Mouse (Mus musculus): ENCODE measurements around the gene Tpx2. TPM values are rescaled to one million over a fixed set of nuclear protein-coding genes. Genes with fewer than 3 reads are reported as not detected.

Tpx2 gene
- polyA plus RNA-seq, 1 experiment from 2014 or later, result 162 TPM

DNA sequence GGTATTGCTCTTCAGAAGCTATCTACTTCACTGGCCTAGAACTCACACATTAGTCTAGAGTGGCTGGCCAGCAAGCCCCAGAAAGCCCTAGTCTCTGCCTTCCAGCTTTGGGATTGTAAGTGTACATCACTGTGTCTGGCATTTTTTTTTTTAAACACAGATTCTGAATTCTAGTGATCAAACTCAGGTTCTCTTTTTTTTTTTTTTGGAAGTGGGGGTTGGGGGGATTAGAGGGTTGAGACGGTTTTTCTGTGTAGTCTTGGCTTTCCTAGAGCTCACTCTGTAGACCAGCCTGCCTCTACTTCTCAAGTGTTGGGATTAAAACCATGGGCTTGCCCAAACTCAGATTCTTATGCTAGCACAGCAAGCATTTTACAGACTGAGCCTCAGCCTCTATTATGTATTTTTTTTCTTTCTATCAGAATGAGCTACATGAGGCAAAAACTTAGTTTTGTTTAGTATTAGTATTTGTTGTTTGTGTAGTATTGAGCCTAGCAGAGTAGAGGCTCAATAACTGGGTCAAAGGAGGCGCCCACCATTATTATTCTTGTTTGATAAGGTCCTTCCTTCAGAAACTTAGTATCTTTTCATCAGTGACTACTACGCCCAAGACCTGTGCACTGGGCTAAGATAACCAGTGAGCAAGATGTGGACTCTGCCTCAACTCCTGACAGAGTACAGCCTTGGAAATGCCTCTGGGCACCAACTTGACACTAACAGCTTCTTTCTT is 23.2 kb upstream of the Tpx2 start:
- H3K36me3 ChIP-seq (replicated peaks), result peaks cover 78% of the 10 kb centered on the region
- no peaks in the 10 kb centered on the region for H3K27me3 ChIP-seq (ENCODE audit: poor library complexity, severe bottlenecking)
- DNase-seq (ENCODE audit: extremely low spot score, low spot score), result no peak
- no peaks in the 10 kb centered on the region for H3K9me3 ChIP-seq
- 83% methylated on average over 3 of the region's 3 CpGs for WGBS
- H3K4me3 ChIP-seq, result no peak overlapping the region
- no peak overlapping the region for H3K27ac ChIP-seq
- peaks cover 67% of the 10 kb centered on the region for H3K4me1 ChIP-seq

DNA sequence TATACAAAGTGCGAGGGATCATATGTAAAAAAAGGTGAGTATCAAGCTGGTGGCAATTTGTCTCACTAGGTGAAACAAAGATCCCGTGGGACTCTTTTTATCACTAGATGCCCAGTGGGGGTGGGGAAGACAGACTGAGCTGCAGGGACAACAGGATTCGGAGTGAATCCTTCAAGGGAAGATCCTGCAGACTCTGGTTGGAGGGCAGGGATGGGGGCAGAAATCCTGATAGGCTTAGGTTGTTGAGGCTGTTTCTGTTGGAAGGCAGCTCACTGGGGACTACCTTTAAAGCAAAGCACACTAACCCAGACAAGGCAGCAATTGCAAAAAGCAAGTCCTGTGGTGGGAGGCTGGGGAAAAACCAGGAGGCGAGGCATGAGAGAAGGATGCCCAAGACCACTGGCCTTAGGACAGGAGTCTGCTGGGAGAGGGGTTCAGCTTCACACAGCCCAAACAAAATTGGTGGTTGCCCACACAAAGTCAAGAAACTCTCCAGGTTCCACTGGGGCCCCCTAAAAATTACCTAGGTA is 22.5 kb upstream of the Tpx2 start:
- H3K9me3 ChIP-seq, result no peaks in the 10 kb centered on the region
- no peaks in the 10 kb centered on the region for H3K27me3 ChIP-seq (ENCODE audit: poor library complexity, severe bottlenecking)
- no peak for DNase-seq (ENCODE audit: extremely low spot score, low spot score)
- WGBS, result 81% methylated on average over 4 of the region's 4 CpGs
- 0 out of 2 replicates have a peak overlapping the region, but pooled peaks have one; percentile 0 for H3K27ac ChIP-seq
- H3K36me3 ChIP-seq (replicated peaks), result peaks cover 73% of the 10 kb centered on the region
- H3K4me3 ChIP-seq, result no peak overlapping the region
- peaks cover 67% of the 10 kb centered on the region for H3K4me1 ChIP-seq

DNA sequence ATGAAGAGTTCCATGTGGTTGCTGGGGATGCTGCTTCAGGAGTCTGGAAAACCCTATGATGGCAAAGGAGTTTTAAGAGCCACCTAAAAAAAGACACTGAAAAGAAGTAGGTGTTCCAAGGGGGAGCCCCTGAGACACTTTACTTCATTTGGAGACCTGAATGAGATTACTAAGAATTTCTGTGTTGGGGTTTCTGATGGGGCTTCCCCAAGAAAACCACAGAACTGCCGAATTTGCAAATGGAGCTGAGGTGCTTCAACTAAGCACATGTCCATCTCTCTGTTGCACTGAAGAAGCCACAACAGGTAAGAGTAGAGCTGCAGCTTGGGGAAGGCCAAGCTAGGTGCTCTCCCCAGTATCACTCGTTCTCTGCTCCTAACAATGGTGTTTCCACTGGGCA is 22.1 kb upstream of the Tpx2 start:
- WGBS, result 84% methylated on average over 2 of the region's 2 CpGs
- Histone ChIP-seq H3K27ac (0 out of 2 replicates have a peak overlapping the region, but pooled peaks have one; percentile 0), H3K27me3 (ENCODE audit: poor library complexity, severe bottlenecking) (no peaks in the 10 kb centered on the region), H3K9me3 (no peaks in the 10 kb centered on the region), H3K36me3 (replicated peaks) (peaks cover 69% of the 10 kb centered on the region), H3K4me1 (peaks cover 62% of the 10 kb centered on the region), H3K4me3 (no peak overlapping the region)
- DNase-seq (ENCODE audit: extremely low spot score, low spot score), result no peak

DNA sequence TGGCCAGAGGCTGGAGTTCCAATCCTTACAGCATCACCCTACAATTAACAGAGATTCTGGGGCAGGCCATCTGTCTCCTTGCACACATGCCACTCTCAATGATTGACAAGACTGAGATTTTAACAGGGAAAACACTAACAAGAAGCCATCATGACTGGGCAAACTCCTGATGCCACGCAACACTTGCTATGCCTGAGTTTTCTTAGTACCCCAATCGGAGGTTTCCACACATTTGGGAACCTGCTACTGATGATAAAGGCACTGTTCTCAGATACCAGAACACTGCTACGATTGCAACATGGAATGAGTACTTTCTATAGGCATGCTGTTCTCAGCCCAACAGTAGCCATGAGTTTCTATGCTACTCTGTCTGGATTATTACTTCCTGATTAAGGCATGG is 21.3 kb upstream of the Tpx2 start:
- Histone ChIP-seq H3K4me1 (peaks cover 55% of the 10 kb centered on the region), H3K27me3 (ENCODE audit: poor library complexity, severe bottlenecking) (no peaks in the 10 kb centered on the region), H3K4me3 (no peak overlapping the region), H3K27ac (no peak overlapping the region), H3K36me3 (replicated peaks) (peaks cover 62% of the 10 kb centered on the region), H3K9me3 (no peaks in the 10 kb centered on the region)
- WGBS, result 89% methylated on average over 3 of the region's 3 CpGs
- no peak for DNase-seq (ENCODE audit: extremely low spot score, low spot score)

DNA sequence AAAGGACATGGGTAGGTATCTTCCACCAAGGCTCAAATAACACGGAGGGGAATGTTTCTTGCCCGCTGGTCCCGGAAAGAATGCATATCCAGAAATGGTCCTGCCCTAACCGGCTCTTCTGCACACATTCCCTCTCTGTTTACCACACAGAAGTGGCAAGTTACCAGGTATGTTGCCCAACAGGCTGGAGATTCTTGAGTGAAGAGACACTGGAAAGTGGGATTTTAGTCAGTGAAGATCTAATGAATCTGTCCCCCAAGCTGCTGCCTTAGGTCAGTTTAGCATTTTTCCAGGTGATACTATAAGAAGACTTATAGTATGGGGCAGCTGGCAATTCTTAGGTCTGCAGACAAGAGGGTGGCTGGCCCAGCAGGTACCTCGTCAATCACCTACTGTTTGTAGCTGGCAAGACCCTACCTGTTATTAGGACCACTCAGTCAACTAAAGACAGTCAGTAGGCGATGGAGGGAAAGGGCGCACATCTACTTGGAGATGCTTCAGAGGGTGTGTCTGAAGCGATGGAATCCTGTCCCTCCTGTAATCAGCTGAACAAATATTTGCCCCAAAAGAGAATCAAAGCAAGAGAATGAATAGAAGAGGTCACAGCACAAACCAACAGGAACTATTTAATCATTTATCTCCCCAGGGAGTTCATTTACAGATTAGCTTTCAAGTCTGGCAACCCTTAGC is 20.3 kb upstream of the Tpx2 start:
- Histone ChIP-seq H3K4me1 (peaks cover 57% of the 10 kb centered on the region), H3K9me3 (no peaks in the 10 kb centered on the region), H3K4me3 (peak overlapping the region; percentile 81), H3K27me3 (ENCODE audit: poor library complexity, severe bottlenecking) (no peaks in the 10 kb centered on the region), H3K27ac (0 out of 2 replicates have a peak overlapping the region, but pooled peaks have one; percentile 62), H3K36me3 (replicated peaks) (peaks cover 53% of the 10 kb centered on the region)
- 85% methylated on average over 8 of the region's 8 CpGs for WGBS
- DNase-seq (ENCODE audit: extremely low spot score, low spot score), result no peak

DNA sequence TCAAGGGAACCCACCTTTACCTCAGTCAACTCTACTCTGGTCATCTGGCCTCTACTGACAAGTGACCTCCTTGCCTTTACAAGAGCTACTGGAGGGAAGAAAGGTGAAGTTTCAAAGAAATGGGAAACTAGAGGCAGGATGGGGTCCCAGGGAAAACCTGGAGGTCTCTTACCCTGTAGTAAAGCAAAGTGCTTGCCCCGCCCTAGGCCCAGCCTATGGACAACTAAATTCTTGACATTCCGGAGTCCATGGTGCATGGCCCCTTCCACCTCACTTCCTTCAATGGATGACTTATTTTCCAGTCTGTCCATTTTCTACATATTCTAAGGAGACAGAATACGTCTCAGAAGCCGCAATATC is 19.8 kb upstream of the Tpx2 start:
- DNase-seq (ENCODE audit: extremely low spot score, low spot score), result no peak
- Histone ChIP-seq H3K4me1 (peaks cover 57% of the 10 kb centered on the region), H3K4me3 (peak overlapping the region; percentile 81), H3K36me3 (replicated peaks) (peaks cover 49% of the 10 kb centered on the region), H3K27me3 (ENCODE audit: poor library complexity, severe bottlenecking) (no peaks in the 10 kb centered on the region; the same call in 1 of the 2 replicates), H3K9me3 (no peaks in the 10 kb centered on the region), H3K27ac (peak overlapping the region; percentile 62; the same call in 1 of the 2 replicates)
- WGBS, result 80% methylated on average over 4 of the region's 4 CpGs

DNA sequence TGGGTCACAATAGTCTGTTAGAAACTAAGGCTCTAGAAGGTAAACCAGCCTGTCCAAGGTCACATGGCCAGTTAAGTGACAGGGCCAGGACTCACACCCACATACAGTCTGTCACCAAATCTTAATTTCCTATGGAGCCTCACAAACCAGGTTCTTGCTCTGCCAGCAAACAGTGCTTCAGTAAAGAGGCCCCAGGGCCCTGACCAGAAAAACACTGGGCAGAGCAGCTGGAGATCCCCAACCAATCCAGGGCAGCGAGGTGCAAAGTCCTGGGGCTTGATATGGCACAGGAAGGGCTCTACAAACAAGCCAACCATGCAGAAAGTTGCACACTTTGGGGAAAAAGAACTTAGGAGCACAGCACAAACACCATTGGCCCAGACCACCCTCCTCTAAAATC is 19.2 kb upstream of the Tpx2 start:
- peak overlapping the region; percentile 62 for H3K27ac ChIP-seq
- H3K4me3 ChIP-seq, result peak overlapping the region; percentile 81
- no peaks in the 10 kb centered on the region; the same call in 1 of the 2 replicates for H3K27me3 ChIP-seq (ENCODE audit: poor library complexity, severe bottlenecking)
- peaks cover 49% of the 10 kb centered on the region for H3K36me3 ChIP-seq (replicated peaks)
- peaks cover 57% of the 10 kb centered on the region for H3K4me1 ChIP-seq
- H3K9me3 ChIP-seq, result no peaks in the 10 kb centered on the region
- DNase-seq (ENCODE audit: extremely low spot score, low spot score), result no peak
- 74% methylated on average over 1 of the region's 1 CpGs for WGBS

DNA sequence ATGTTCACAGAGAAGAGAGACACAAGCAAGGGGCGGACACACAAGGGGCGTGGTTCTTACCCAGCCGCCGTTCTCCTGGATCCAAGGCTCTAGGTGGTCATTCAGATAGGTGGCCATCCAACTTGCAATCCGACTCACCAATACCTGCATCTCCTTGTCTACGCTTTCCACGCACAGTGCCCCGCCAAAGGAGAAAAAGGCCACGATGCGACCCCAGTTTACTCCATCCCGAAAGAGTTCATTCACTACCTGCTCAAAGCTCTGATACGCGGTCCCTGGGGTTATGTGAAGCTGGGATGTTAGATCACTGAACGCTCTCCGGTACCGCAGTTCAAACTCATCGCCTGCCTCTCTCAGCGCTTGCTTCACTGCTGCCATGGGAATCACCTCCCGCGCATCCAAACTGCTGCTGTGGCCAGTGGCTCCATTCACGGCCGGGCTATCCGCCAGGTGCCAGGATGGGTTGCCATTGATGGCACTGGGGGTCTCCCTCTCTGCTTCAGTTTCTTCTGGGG is 18.3 kb upstream of the Tpx2 start:
- Histone ChIP-seq H3K4me3 (peak overlapping the region; percentile 81), H3K36me3 (replicated peaks) (peaks cover 44% of the 10 kb centered on the region), H3K27ac (peak overlapping the region; percentile 99), H3K4me1 (peaks cover 57% of the 10 kb centered on the region), H3K9me3 (no peaks in the 10 kb centered on the region), H3K27me3 (ENCODE audit: poor library complexity, severe bottlenecking) (no peaks in the 10 kb centered on the region; the same call in 1 of the 2 replicates)
- 84% methylated on average over 23 of the region's 23 CpGs for WGBS
- no peak for DNase-seq (ENCODE audit: extremely low spot score, low spot score)

DNA sequence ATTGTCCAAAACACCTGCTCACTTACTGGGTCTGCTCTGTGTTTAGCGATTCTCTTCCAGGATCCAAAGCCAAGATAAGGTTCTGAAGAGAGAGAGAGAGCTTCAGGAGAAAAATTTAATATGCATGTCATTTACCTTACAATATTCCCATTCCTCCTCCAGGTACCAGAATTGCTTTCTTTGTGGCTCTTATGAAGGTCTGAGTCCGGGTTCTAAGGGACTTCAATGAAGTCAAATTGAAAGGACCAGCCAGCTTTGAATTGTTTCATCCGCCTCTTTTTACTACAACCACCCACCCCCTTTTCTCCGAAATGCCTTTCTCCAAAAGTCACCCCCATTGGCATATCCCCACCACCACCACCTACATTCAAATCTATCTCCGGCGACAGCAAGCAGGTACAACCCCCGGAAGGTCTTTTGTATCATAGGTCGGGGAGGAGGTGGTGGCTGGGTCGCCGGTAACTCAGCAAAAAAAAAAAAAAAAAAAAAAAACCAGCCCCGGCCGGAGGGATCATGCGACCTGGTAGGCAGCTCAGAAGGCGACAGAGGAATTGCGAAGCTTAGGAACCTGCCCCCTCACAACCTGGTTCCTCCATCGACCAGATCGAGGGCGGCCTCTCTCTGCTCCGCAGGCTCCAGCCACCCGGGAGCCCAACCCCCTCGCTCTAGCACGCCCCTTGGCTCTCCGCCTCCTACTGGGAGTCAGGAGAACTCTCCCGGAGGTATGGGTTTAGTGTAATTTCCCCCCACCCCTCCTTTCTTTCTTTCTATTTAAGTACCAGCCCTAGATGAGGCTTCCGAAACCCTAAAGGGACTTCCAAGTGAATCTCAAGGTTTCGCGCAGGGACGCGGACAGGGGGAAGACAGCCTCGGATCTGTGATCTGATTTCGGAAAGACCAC is 17.5 kb upstream of the Tpx2 start:
- DNase-seq (ENCODE audit: extremely low spot score, low spot score), result peak; percentile 78
- no peaks in the 10 kb centered on the region; the same call in 1 of the 2 replicates for H3K27me3 ChIP-seq (ENCODE audit: poor library complexity, severe bottlenecking)
- 3% methylated on average over 31 of the region's 31 CpGs for WGBS
- H3K27ac ChIP-seq, result peak overlapping the region; percentile 99
- H3K4me3 ChIP-seq, result peak overlapping the region; percentile 81
- peaks cover 52% of the 10 kb centered on the region for H3K4me1 ChIP-seq
- H3K36me3 ChIP-seq (replicated peaks), result peaks cover 37% of the 10 kb centered on the region
- no peaks in the 10 kb centered on the region for H3K9me3 ChIP-seq

DNA sequence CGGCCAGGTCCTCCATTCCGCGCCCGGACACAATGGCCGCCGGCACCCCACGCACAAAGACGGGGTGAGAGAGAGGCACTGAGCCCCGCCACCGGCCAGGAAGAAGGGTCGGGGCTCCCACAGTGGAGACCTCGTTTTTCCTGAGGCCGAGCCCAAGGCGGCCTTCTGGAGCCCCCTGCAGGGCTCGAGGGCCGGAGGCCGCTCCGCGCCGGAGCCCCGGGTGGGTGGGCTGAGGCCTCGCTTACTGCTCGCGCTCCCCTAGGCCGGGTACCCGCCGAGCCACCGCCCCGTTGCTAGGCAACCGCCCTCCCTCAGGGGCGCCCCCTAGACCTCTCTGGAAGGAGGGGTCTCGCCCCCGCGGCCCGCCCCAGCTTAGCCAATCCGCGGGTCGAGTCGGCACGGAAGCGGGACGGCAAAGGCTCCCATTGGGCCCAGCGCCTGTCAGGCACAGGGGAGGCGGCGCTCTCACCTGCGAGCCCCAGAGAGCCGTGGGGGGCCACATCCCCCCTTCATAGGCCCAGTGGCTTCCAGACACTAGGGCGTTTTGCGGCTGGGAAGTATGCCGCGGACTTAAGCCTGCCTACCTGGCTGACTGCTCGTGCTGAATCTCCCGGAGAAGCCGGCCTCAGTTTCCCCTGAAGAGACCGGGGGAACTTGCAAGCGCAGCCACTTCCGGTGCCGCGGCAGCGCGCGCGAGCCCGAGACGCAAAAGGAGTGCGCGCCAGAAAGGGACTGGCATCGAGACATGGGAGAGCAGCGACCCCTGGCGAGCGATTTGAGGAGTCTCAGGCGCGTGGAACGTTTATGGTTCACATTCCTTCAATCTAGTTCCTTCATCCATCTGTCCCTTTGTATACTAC is 16.5 kb upstream of the Tpx2 start, which contains the start of gene Bcl2l1:
Bcl2l1 (minus strand) TSS at position 710 of the 860 bp plus-strand sequence.
- Histone ChIP-seq H3K27me3 (ENCODE audit: poor library complexity, severe bottlenecking) (no peaks in the 10 kb centered on the region; the same call in 1 of the 2 replicates), H3K4me1 (peaks cover 45% of the 10 kb centered on the region), H3K9me3 (no peaks in the 10 kb centered on the region), H3K36me3 (replicated peaks) (peaks cover 29% of the 10 kb centered on the region), H3K4me3 (peak within 1 kb of the TSS; percentile 81), H3K27ac (peak within 1 kb of the TSS; percentile 99)
- under 1% methylated on average over 72 of the region's 74 CpGs for WGBS
- peak; percentile 99 for DNase-seq (ENCODE audit: extremely low spot score, low spot score)

DNA sequence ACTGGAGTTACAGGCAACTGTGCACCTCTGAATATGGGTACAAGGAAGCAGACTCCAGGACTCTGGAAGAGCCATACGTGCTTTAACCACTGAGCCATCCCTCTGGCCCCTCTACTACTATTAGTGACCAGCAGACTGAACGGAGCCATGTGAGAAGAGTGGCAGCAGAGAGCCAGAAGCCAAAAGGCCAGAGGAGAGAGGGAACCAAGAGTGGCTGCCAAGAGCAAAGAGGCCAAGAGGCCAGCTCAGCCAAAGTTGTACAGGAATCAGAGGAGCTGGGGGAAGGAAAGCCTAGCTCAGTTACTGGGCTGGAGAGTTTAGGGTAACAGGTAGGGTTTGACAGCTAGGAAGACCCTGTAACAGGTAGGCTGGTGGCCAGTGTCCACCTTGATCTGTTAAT is 8.5 kb upstream of the Tpx2 start:
- no peak for DNase-seq (ENCODE audit: extremely low spot score, low spot score)
- Histone ChIP-seq H3K4me1 (no peaks in the 10 kb centered on the region), H3K27ac (no peak overlapping the region), H3K36me3 (replicated peaks) (no peaks in the 10 kb centered on the region), H3K9me3 (no peaks in the 10 kb centered on the region), H3K27me3 (ENCODE audit: poor library complexity, severe bottlenecking) (no peaks in the 10 kb centered on the region), H3K4me3 (no peak overlapping the region)
- WGBS, result 78% methylated on average over 2 of the region's 2 CpGs
